Mouse (Mus musculus): ENCODE data around the gene Btbd35f7. TPM values are rescaled to one million over a fixed set of nuclear protein-coding genes. Genes with fewer than 3 reads are reported as not detected.

Gene Btbd35f7
- polyA plus RNA-seq (2012; rRNA removed), result not detected in 2 replicates

DNA sequence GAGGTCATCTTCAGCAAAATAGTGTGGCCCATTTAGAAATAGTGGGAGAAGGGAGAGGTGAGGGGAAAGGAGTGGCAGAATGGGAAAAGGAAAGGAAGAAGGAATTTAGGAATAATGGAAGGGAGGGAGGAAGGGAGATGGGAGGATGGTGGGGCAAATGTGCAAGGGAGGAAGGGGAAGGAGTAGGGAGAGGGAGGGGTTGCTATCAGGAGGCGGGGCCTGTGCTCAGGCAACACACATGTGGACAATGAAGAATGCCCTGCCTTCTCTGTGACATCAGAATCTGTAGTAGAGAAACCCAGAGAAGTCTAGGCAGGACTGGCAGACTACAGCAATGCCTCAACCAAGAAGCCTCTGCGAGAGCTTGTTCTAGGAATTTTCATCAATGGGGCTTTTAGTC lies at the start of gene Btbd35f7:
TSS of gene Btbd35f7 (plus strand) at position 301 of the 400 bp plus-strand sequence.

Other genes starting within 250 kb of the Btbd35f7 start
- not detected in 2 replicates for gene Mycs, start 199.8 kb upstream of the Btbd35f7 start, polyA plus RNA-seq (2012; rRNA removed)

All from liver, embryonic 18 days (tissue).